Mouse (Mus musculus) lung, postnatal 0 days (tissue): ENCODE results near the gene Scn9a. TPM values are rescaled to one million over a fixed set of nuclear protein-coding genes. Genes with fewer than 3 reads are reported as not detected.

Experiments used
- ATAC-seq: fragments of 200-750 bp; cut with Nextera tagmentation; 2 replicates; pipeline ENCODE4 v1.8.0; 2017; ENCODE audit warnings: moderate library complexity
- DNase-seq: peaks from one replicate; pipeline ENCODE4 v3.0.0-alpha.2; 2016; ENCODE audit warnings: low spot score
- H3K27ac ChIP-seq: fragments of 300-500 bp; sonication (generic); 2 replicates; pipeline ENCODE4 v1.5.1; 2014; ENCODE audit warnings: antibody characterized with exemption, mild to moderate bottlenecking, low read length, mixed read lengths
- H3K27me3 ChIP-seq: fragments of 300-500 bp; sonication (generic); replicated peaks from 2 replicates; pipeline ENCODE4 v1.6.1; 2014; ENCODE audit warnings: low read length, mixed read lengths; ENCODE audit not compliant: insufficient read depth
- H3K36me3 ChIP-seq: fragments of 300-500 bp; sonication (generic); 2 replicates; pipeline ENCODE4 v1.6.1; 2014; ENCODE audit warnings: low read length, mixed read lengths; ENCODE audit not compliant: insufficient read depth
- H3K4me1 ChIP-seq: fragments of 300-500 bp; sonication (generic); 2 replicates; pipeline ENCODE4 v1.6.1; 2014; ENCODE audit warnings: antibody characterized with exemption, low read depth, low read length, mixed read lengths; ENCODE audit not compliant: insufficient read depth
- H3K4me2 ChIP-seq: fragments of 300-500 bp; sonication (generic); replicated peaks from 2 replicates; pipeline ENCODE4 v1.6.1; 2014; ENCODE audit warnings: low read depth, mild to moderate bottlenecking, low read length, moderate library complexity, mixed read lengths
- H3K4me3 ChIP-seq: fragments of 300-500 bp; sonication (generic); 2 replicates; pipeline ENCODE4 v1.5.1; 2014; ENCODE audit warnings: low read depth, low read length
- H3K9ac ChIP-seq: fragments of 300-500 bp; sonication (generic); replicated peaks from 2 replicates; pipeline ENCODE4 v1.6.1; 2014; ENCODE audit warnings: low read depth, mild to moderate bottlenecking
- H3K9me3 ChIP-seq: fragments of 300-500 bp; sonication (generic); 2 replicates; pipeline ENCODE4 v1.6.1; 2016; ENCODE audit warnings: low read length, mixed read lengths
- CTCF ChIP-seq: IDR thresholded peaks from 2 replicates; pipeline ENCODE4 v1.5.1; 2016; ENCODE audit warnings: antibody characterized with exemption, mild to moderate bottlenecking
- EP300 ChIP-seq: IDR thresholded peaks from 2 replicates; pipeline ENCODE4 v1.6.1; 2016; ENCODE audit warnings: antibody characterized with exemption, mild to moderate bottlenecking, control low read depth
- WGBS: fragments of 180-500 bp; shearing (Covaris S2); extraction: QIAGEN DNeasy Blood & Tissue Kit; methylation state at CpG from one replicate; pipeline ENCODE4 v1.1.7; 2014; 5-methylcytosine and 5-hydroxymethylcytosine counted together
- polyA plus RNA-seq: library from polyadenylated mRNA; unstranded; fragments of >200 nt; fragmentation: Nextera tagmentation; extraction: Ambion mirVana; gene quantifications from 2 replicates; pipeline ENCODE4 v1.2.1, GENCODE M21; 2015

The Scn9a gene
- polyA plus RNA-seq, 1 experiment from 2014 or later: 0.06 TPM

- Histone ChIP-seq H3K4me3 (no peak overlapping the region), H3K4me2 (no peak overlapping the region; the same call in 1 of the 2 replicates), H3K9me3 (no peaks in the 10 kb centered on the region), H3K9ac (no peak overlapping the region), H3K27me3 (no peaks in the 10 kb centered on the region), H3K27ac (no peak overlapping the region), H3K36me3 (no peaks in the 10 kb centered on the region), H3K4me1 (no peaks in the 10 kb centered on the region)
- DNase-seq (no peak), ATAC-seq (no peak)
- TF ChIP-seq CTCF: no peak
- TF ChIP-seq EP300: no peak
- WGBS: 8% methylated on average over 21 of the region's 21 CpGs
Observed at GRCm38 (mm10) chr2:66439764-66440471, 194.8 kb downstream of the Scn9a start.

- H3K9ac ChIP-seq: no peak overlapping the region
- no peaks in the 10 kb centered on the region for H3K9me3 ChIP-seq
- no peaks in the 10 kb centered on the region for H3K27me3 ChIP-seq
- no peak overlapping the region for H3K27ac ChIP-seq
- no peaks in the 10 kb centered on the region for H3K36me3 ChIP-seq
- no peak for ATAC-seq
- 67% methylated on average over 3 of the region's 3 CpGs for WGBS
- no peak overlapping the region for H3K4me3 ChIP-seq
- no peak for TF ChIP-seq CTCF
- no peak for DNase-seq
- no peak overlapping the region for H3K4me2 ChIP-seq
- H3K4me1 ChIP-seq: no peaks in the 10 kb centered on the region
Observed at GRCm38 (mm10) chr2:66436286-66436685, 198.5 kb downstream of the Scn9a start.

Other genes with a start within 250 kb of the Scn9a start
- not detected in 2 replicates for gene Scn1a, start 194.1 kb downstream of the Scn9a start, polyA plus RNA-seq
- gene Scn7a, start 150.0 kb upstream of the Scn9a start, polyA plus RNA-seq: 78.3 and 120 TPM in 2 replicates